Mouse (Mus musculus) liver, embryonic 11.5 days (tissue): Measurements from ENCODE around the gene Olfr1337. TPM values are rescaled to one million over a fixed set of nuclear protein-coding genes. Genes with fewer than 3 reads are reported as not detected.

Source experiments
- polyA plus RNA-seq: library from polyadenylated mRNA; unstranded; fragments of >200 nt; fragmentation: Nextera tagmentation; extraction: Ambion mirVana; gene quantifications from 2 replicates; pipeline ENCODE4 v1.2.1, GENCODE M21; 2014

The Olfr1337 gene
- polyA plus RNA-seq, 1 experiment from 2014 or later = not detected

Other genes starting within 250 kb of the Olfr1337 start
- 0.70 and 0.94 TPM in 2 replicates for gene Tmem125, start 238.5 kb downstream of the Olfr1337 start, polyA plus RNA-seq
- gene Cfap57, start 161.8 kb downstream of the Olfr1337 start, polyA plus RNA-seq = 0.82 and 0.86 TPM in 2 replicates
- 239 and 247 TPM in 2 replicates for gene Ebna1bp2, start 161.8 kb downstream of the Olfr1337 start, polyA plus RNA-seq
- not detected in 2 replicates for gene Olfr62, start 123.6 kb downstream of the Olfr1337 start, polyA plus RNA-seq
- not detected in 2 replicates for gene Olfr1342, start 89.8 kb downstream of the Olfr1337 start, polyA plus RNA-seq
- gene Olfr1341, start 79.1 kb downstream of the Olfr1337 start, polyA plus RNA-seq = not detected in 2 replicates
- not detected in 2 replicates for gene Olfr1340, start 62.4 kb downstream of the Olfr1337 start, polyA plus RNA-seq
- not detected in 2 replicates for gene Olfr1339, start 50.4 kb downstream of the Olfr1337 start, polyA plus RNA-seq
- not detected in 2 replicates for gene Olfr1338, start 23.8 kb downstream of the Olfr1337 start, polyA plus RNA-seq
- not detected in 2 replicates for gene Olfr1335, start 27.4 kb upstream of the Olfr1337 start, polyA plus RNA-seq
- not detected in 2 replicates for gene Olfr1333, start 53.7 kb upstream of the Olfr1337 start, polyA plus RNA-seq
- not detected in 2 replicates for gene Olfr1331, start 82.1 kb upstream of the Olfr1337 start, polyA plus RNA-seq
- gene Olfr1330, start 106.0 kb upstream of the Olfr1337 start, polyA plus RNA-seq = not detected in 2 replicates
- gene Olfr1329, start 134.9 kb upstream of the Olfr1337 start, polyA plus RNA-seq = not detected in 2 replicates
- gene Olfr1328, start 156.0 kb upstream of the Olfr1337 start, polyA plus RNA-seq = not detected in 2 replicates
- gene Lao1, start 179.0 kb upstream of the Olfr1337 start, polyA plus RNA-seq = not detected in 2 replicates